Mouse (Mus musculus): ENCODE data around the gene Plekha7. TPM values are rescaled to one million over a fixed set of nuclear protein-coding genes. Genes with fewer than 3 reads are reported as not detected.

Plekha7 gene
- 2.6 TPM in 2 replicates for polyA plus RNA-seq (2021; fragmentation: Nextera tagmentation)
- long read RNA-seq, experiment 1, partial matches to known transcripts: 0 of 2 reads
- long read RNA-seq, experiment 1, other reads (novel, unspliced or antisense): 1 of 2 reads
- long read RNA-seq, experiment 2, partial matches to known transcripts: 7 of 16 reads
- long read RNA-seq, experiment 2, other reads (novel, unspliced or antisense): 9 of 16 reads

GRCm38 (mm10) chr7:116307871-116308631, at the start of gene Plekha7:
Gene Plekha7, minus strand, starts transcription at chr7:116308376.

GRCm38 (mm10) chr7:116333713-116334668, 25.8 kb upstream of the Plekha7 start, which contains the start of gene Rps13:
Gene Rps13, minus strand, starts transcription at chr7:116334195.

GRCm38 (mm10) chr7:116084366-116084765, 223.8 kb downstream of the Plekha7 start, which contains the start of gene Gm4353:
Gene Gm4353, minus strand, starts transcription at chr7:116084635.

Other genes starting within 250 kb of the Plekha7 start
- 0.54 and 0.55 TPM in 2 replicates for gene Gm4353, start 223.7 kb downstream of the Plekha7 start, polyA plus RNA-seq (2021; fragmentation: Nextera tagmentation)
- 1,838 and 2,051 TPM in 2 replicates for gene Rps13, start 25.8 kb upstream of the Plekha7 start, polyA plus RNA-seq (2021; fragmentation: Nextera tagmentation)
- gene Pik3c2a, start 135.1 kb upstream of the Plekha7 start, polyA plus RNA-seq (2021; fragmentation: Nextera tagmentation): 2.7 and 2.9 TPM in 2 replicates
- gene Nucb2, start 196.0 kb upstream of the Plekha7 start, polyA plus RNA-seq (2021; fragmentation: Nextera tagmentation): 28.2 and 33.8 TPM in 2 replicates